Mouse (Mus musculus): ENCODE data around the gene Srrd. TPM values are rescaled to one million over a fixed set of nuclear protein-coding genes. Genes with fewer than 3 reads are reported as not detected.
A peak's percentile ranks its signal among the peaks of the same experiment; 100 is the strongest.

Gene Srrd
- total and polyA plus RNA-seq, 3 experiments: 36.5 to 49.3 TPM; not detected in 1

DNA sequence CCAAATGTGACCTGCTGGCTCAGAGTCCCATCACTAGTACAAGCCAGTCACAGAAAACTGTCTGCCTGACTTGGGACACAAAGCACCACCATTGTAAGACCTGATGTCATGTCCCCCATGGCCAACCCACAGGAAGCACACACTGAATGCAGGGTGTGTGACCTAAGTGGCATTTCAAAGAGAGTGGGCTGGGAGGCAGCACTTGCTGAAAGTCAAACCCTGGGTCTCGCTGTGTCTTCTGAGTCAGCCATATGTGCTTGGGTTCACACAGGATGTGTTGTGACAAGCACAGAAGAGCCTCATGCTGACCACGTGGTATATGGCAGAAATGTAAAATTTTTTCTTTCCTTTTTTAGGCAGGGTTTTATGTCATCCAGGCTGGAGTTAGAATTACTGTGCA, 45.6 kb downstream of the Srrd start:
- H3K27ac ChIP-seq (ENCODE audit: control insufficient read depth, low read depth, low read length): peak overlapping the region; percentile 56
- no peaks in the 10 kb centered on the region for H3K9me3 ChIP-seq (replicated peaks; ENCODE audit: insufficient read depth, low read length)
- DNase-seq (ENCODE audit: low read depth, low spot score): no peak
- H3K79me2 ChIP-seq (ENCODE audit: control insufficient read depth, insufficient read depth, low read length, poor library complexity): peaks cover 47% of the 10 kb centered on the region; the same call in 1 of the 2 replicates
- H3K9ac ChIP-seq (ENCODE audit: control insufficient read depth, low read depth, low read length, poor library complexity, severe bottlenecking): no peak overlapping the region; the same call in 1 of the 2 replicates
- TF ChIP-seq E2F4 (IDR thresholded peaks at IDR 0.05; ENCODE audit: borderline replicate concordance, low read depth, low read length) (no peak), CTCF (IDR thresholded peaks at IDR 0.05 in 2 of 3, conservative IDR thresholded peaks at IDR 0.05 in 1 of 3; ENCODE audit: control insufficient read depth in 1 of 3, insufficient read depth in 1 of 3, low read depth in 2 of 3, low read length in 3 of 3, poor library complexity in 1 of 3, severe bottlenecking in 1 of 3) (no peak), USF2 (IDR thresholded peaks at IDR 0.05; ENCODE audit: borderline replicate concordance in 1 of 2, insufficient read depth in 1 of 2, low read depth in 1 of 2, low read length in 2 of 2) (no peak), ZKSCAN1 (IDR thresholded peaks at IDR 0.05; ENCODE audit: low read depth, low read length) (no peak), JUND (IDR thresholded peaks at IDR 0.05; ENCODE audit: low read depth, low read length) (no peak), POLR2A (IDR thresholded peaks at IDR 0.05; ENCODE audit: control insufficient read depth in 1 of 2, insufficient read depth in 1 of 2, low read depth in 1 of 2, low read length in 2 of 2, poor library complexity in 1 of 2) (no peak), UBTF (IDR thresholded peaks at IDR 0.05; ENCODE audit: borderline replicate concordance, insufficient read depth, low read depth, low read length) (no peak), HCFC1 (IDR thresholded peaks at IDR 0.05; ENCODE audit: low read depth, low read length) (no peak), KAT2A (conservative IDR thresholded peaks at IDR 0.05; ENCODE audit: low read depth, low read length) (no peak), RCOR1 (IDR thresholded peaks at IDR 0.05; ENCODE audit: low read depth, low read length) (no peak), MAZ (IDR thresholded peaks at IDR 0.05; ENCODE audit: low read depth, low read length) (no peak), TBP (IDR thresholded peaks at IDR 0.05; ENCODE audit: low read depth, low read length) (no peak), MEF2A (IDR thresholded peaks at IDR 0.05; ENCODE audit: extremely low read depth, insufficient replicate concordance, low read depth, low read length, poor library complexity, severe bottlenecking) (no peak), MYC (IDR thresholded peaks at IDR 0.05; ENCODE audit: low read depth, low read length) (no peak), ZMIZ1 (IDR thresholded peaks at IDR 0.05; ENCODE audit: low read depth, low read length) (no peak), POLR2AphosphoS5 (IDR thresholded peaks at IDR 0.05; ENCODE audit: borderline replicate concordance, low read depth, low read length) (no peak)
- H3K4me3 ChIP-seq (ENCODE audit: control insufficient read depth in 1 of 2, insufficient read depth in 1 of 2, low read depth in 2 of 2, low read length in 2 of 2): no peak overlapping the region
- peaks cover 0 to 25% of the 10 kb centered on the region in 2 experiments; a peak in 2 of 4 replicates for H3K36me3 ChIP-seq (ENCODE audit: control insufficient read depth in 1 of 2, insufficient read depth in 2 of 2, low read length in 2 of 2)
- H3K27me3 ChIP-seq (ENCODE audit: control insufficient read depth in 1 of 2, insufficient read depth in 2 of 2, low read length in 2 of 2): no peaks in the 10 kb centered on the region
- H3K4me1 ChIP-seq (ENCODE audit: control insufficient read depth in 1 of 2, insufficient read depth in 2 of 2, low read length in 2 of 2): peaks cover 23 to 42% of the 10 kb centered on the region in 2 experiments

GRCm38 (mm10) chr5:112296404-112297181, 46.2 kb downstream of the Srrd start:
- Histone ChIP-seq H3K9ac (ENCODE audit: control insufficient read depth, low read depth, low read length, poor library complexity, severe bottlenecking) (no peak overlapping the region; the same call in 1 of the 2 replicates), H3K79me2 (ENCODE audit: control insufficient read depth, insufficient read depth, low read length, poor library complexity) (peaks cover 53% of the 10 kb centered on the region; the same call in 1 of the 2 replicates), H3K27me3 (ENCODE audit: control insufficient read depth in 1 of 2, insufficient read depth in 2 of 2, low read length in 2 of 2) (no peaks in the 10 kb centered on the region), H3K36me3 (ENCODE audit: control insufficient read depth in 1 of 2, insufficient read depth in 2 of 2, low read length in 2 of 2) (peaks cover 0 to 25% of the 10 kb centered on the region in 2 experiments; a peak in 2 of 4 replicates), H3K9me3 (replicated peaks; ENCODE audit: insufficient read depth, low read length) (no peaks in the 10 kb centered on the region), H3K27ac (ENCODE audit: control insufficient read depth, low read depth, low read length) (peak overlapping the region; percentile 57), H3K4me3 (ENCODE audit: control insufficient read depth in 1 of 2, insufficient read depth in 1 of 2, low read depth in 2 of 2, low read length in 2 of 2) (no peak overlapping the region), H3K4me1 (ENCODE audit: control insufficient read depth in 1 of 2, insufficient read depth in 2 of 2, low read length in 2 of 2) (peaks cover 23 to 42% of the 10 kb centered on the region in 2 experiments)
- peak; percentile 71 for DNase-seq (ENCODE audit: low read depth, low spot score)
- TF ChIP-seq JUND (IDR thresholded peaks at IDR 0.05; ENCODE audit: low read depth, low read length) (no peak), SIN3A (IDR thresholded peaks at IDR 0.05; ENCODE audit: low read length) (peak; percentile 69; the same call in 1 of the 2 replicates), MAFK (IDR thresholded peaks at IDR 0.05; ENCODE audit: borderline replicate concordance, low read depth, low read length) (no peak), MAZ (IDR thresholded peaks at IDR 0.05; ENCODE audit: low read depth, low read length) (peak; percentile 33; the same call in 1 of the 2 replicates), USF1 (IDR thresholded peaks at IDR 0.05; ENCODE audit: low read depth, low read length) (no peak), POLR2A (IDR thresholded peaks at IDR 0.05; ENCODE audit: control insufficient read depth in 1 of 2, insufficient read depth in 1 of 2, low read depth in 1 of 2, low read length in 2 of 2, poor library complexity in 1 of 2) (no peak), KAT2A (conservative IDR thresholded peaks at IDR 0.05; ENCODE audit: low read depth, low read length) (no peak), MAX (IDR thresholded peaks at IDR 0.05; ENCODE audit: low read length) (peak; percentile 60; the same call in 1 of the 2 replicates), MEF2A (IDR thresholded peaks at IDR 0.05; ENCODE audit: extremely low read depth, insufficient replicate concordance, low read depth, low read length, poor library complexity, severe bottlenecking) (no peak), CTCF (IDR thresholded peaks at IDR 0.05 in 2 of 3, conservative IDR thresholded peaks at IDR 0.05 in 1 of 3; ENCODE audit: control insufficient read depth in 1 of 3, insufficient read depth in 1 of 3, low read depth in 2 of 3, low read length in 3 of 3, poor library complexity in 1 of 3, severe bottlenecking in 1 of 3) (no peak), TCF12 (IDR thresholded peaks at IDR 0.05; ENCODE audit: low read depth, low read length) (peak; percentile 66), RAD21 (IDR thresholded peaks at IDR 0.05; ENCODE audit: low read depth, low read length) (no peak), MYB (IDR thresholded peaks at IDR 0.05; ENCODE audit: low read depth, low read length) (no peak), ZNF384 (IDR thresholded peaks at IDR 0.05; ENCODE audit: low read depth, low read length) (no peak), NRF1 (IDR thresholded peaks at IDR 0.05; ENCODE audit: insufficient read depth, low read depth, low read length, poor library complexity, severe bottlenecking) (no peak), CHD2 (IDR thresholded peaks at IDR 0.05; ENCODE audit: low read length) (no peak), BHLHE40 (IDR thresholded peaks at IDR 0.05; ENCODE audit: borderline replicate concordance, low read depth, low read length) (no peak)

Data from MEL (cell line).